Mouse (Mus musculus): ENCODE data around the gene Plekhh1.

GRCm38 (mm10) chr12:79130299-79131177, 101.6 kb downstream of the Plekhh1 start, which contains the start of gene Arg2:
- TF ChIP-seq CTCF (IDR thresholded peaks at IDR 0.05 in 2 of 3, conservative IDR thresholded peaks at IDR 0.05 in 1 of 3; ENCODE audit: control insufficient read depth in 1 of 3, insufficient read depth in 1 of 3, low read depth in 2 of 3, low read length in 3 of 3, poor library complexity in 1 of 3, severe bottlenecking in 1 of 3), result no peak
- TF ChIP-seq HCFC1 (IDR thresholded peaks at IDR 0.05; ENCODE audit: low read depth, low read length), result no peak
- no peak for TF ChIP-seq EP300 (IDR thresholded peaks at IDR 0.05; ENCODE audit: low read depth in 1 of 2, low read length in 2 of 2)
- TF ChIP-seq POLR2AphosphoS5 (IDR thresholded peaks at IDR 0.05; ENCODE audit: borderline replicate concordance, low read depth, low read length), result no peak

Data from MEL (cell line).